Mouse (Mus musculus) cerebellum, postnatal 14 days (tissue): ENCODE data around the gene Creg1.
"Not testable (repeated sequence)": the region's sequence is repeated elsewhere in the genome, so short reads cannot be mapped to it uniquely, and the experiment has no call there.

ENCODE experiments used
- DNase-seq, 2 experiments: peaks; one replicate each; pipeline ENCODE4 v3.0.0; 2021; ENCODE audit warnings: mixed read lengths in 2 of 2

The Creg1 gene

DNA sequence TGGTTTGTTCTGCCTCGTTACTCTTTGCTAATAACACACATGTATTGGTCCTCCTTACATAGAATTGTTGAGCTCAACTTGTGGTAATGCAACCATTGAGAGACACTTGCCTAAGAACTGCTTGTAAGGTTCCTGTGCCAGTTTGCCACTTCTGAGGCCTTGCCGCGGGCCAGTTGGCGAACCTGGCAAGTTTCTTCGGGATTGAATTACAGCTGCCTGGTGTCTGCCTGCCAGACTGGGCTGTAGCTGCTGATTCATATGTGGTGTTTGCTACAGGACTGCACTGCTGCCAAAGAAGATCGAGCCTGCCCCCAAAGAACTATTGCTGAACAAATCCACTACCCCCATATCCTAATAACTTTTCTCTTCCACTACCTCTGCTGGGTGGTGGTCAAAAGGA lies 9.3 kb upstream of the Creg1 start:
- no peak for DNase-seq

DNA sequence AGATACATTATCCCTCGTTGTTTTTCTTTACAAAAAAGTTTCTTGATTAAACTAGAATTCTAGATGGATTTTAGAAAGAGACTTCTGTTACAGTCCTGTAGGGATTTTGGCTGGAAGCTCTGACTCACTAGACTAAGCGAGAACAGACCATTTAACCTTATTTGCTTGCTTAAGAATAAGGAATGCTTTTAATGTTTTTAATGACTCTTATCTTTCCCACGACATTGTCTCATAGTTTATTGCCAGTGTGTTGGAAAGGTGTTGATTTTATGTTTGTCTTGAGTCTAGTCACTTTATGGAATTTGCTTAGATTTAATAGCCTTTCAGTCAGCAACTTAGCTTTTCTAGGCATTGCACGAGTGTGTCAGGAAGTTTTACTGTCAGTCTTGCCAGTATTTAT lies 8.4 kb upstream of the Creg1 start:
- DNase-seq, result no peak

DNA sequence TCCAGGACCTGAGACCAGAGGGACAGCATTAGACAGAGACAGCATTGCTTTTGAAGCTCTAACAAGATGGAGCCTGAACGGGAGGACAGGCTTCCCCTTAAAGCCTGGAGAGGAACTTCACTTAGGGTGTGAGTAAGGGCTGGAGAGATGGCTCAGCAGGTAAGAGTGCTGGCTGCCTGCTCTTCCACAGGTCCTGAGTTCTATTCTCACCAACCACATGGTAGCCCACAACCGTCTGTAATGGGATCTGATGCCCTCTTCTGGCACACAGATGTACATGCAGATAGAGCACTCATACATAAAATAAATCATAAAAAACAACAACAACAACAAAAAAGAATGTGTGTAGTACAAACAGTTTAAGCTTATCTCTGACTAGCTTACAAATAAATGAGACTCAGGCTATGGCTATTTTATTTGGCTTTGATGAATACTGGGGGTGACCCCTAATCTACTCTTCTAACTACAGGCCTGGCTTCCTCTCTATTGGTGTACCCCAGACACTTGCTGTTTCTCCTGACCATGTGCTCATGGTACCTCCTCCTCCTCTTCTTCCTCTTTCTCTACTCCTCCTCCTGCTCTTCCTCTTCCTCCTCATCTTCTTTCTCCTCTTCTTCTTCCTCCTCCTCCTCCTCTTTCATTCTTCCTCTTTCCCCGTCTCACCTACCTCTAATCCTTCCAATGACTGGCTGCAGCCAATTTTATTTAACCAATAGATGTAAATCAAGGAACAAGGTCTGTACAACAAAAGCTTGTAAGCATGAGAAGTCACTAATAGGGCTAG lies 1.8 kb upstream of the Creg1 start:
- no peak for DNase-seq

DNA sequence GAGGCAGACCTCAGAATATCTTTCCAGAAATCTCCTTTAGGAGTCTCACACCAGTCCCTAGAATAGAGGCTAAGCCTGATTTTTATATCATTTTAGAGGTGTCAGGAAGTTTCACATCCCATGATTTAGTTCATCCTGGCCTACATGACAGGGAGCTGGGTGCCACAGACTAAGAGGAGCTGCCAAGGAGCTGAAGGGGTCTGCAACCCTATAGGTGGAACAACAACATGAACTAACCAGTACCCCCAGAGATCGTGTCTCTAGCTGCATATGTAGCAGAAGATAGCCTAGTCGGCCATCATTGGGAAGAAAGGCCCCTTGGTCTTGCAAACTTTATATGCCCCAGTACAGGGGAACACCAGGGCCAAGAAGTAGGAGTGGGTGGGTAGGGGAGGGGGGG lies 1.0 kb upstream of the Creg1 start:
- not testable (repeated sequence) for DNase-seq

DNA sequence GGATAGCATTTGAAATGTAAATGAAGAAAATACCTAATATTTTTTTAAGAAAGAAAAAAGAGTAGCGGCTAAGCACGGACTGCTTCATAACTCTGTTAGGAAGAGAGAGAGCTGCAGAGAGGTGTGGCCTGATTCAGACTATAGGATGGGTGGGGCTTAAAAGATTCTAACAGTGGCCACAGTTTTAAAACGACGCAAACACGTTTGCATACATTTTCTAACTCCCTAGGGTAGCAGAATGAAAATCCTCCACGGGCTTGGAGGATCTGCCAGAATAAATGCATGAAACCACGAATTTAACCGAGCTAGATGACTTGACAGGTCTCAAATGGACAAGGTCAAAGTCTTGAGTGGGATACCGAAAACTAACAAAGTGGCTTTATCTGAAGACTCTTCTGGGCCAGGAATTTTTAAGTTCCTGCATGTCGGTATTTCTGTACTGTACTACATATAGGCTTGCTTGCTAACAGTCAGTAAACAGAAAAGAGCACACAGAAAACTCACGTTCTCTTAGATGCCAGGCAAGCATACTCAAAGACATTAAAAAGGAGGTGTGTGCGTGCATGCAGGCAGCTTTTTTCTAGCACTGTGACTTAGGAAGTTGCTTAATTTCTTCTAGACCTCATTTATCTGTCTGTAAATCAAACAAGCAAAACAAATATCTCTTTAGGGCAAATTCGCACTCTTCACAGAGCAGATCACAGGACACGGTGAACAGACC lies 472 bp upstream of the Creg1 start:
- no peak for DNase-seq

DNA sequence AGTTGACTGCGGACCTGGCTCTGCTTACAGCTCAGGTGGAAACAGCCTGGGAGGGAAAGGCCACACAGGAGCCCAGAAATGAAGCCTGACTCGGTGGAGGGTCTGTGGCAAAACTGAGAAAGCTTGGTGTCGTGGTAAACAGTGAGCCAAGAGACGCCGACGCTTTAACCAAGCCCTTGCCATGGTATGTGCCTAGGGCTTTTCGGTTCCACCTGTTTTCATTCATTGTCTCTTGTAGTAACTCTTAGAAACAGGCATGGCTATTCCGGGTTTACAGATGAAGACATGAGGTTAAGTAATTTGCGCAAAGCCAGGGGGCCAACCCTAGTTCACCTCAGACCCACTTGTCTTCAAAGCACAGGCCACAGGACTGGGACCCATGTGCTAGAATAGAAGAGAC lies 1.0 kb downstream of the Creg1 start:
- no peak for DNase-seq

GRCm38 (mm10) chr1:165765041-165765440 lies 1.5 kb downstream of the Creg1 start:
- DNase-seq, result no peak

DNA sequence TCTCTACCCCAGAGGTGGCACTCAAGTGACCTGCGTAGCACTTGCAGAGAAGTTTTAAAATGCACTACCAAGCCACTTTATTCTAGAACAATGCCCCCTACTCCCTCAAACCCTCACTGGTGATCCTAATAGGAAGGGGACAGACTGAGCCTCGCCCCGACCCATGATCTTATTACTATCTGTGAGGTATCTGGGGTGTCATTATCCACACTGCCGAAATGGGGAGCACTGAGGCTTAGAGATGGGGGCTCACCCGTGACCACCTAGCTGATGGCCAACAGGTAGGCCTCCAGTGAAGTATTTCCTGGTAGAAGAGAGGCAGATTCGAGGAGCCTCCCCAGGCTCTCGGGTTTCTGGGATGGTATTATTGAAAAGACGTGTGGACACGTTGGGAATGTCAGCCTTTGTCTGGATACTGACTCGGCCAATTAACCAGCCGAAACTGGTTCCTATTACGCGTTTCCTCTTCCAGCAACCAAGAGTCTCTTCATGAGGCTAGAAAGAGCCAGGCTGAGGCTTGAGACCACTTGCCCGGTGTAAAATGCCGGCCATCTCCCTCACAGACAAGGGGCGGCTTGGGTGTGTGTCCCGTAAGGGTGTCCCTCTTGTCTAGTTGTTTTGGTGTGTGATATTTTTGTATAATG lies 2.2 kb downstream of the Creg1 start:
- DNase-seq, result no peak

DNA sequence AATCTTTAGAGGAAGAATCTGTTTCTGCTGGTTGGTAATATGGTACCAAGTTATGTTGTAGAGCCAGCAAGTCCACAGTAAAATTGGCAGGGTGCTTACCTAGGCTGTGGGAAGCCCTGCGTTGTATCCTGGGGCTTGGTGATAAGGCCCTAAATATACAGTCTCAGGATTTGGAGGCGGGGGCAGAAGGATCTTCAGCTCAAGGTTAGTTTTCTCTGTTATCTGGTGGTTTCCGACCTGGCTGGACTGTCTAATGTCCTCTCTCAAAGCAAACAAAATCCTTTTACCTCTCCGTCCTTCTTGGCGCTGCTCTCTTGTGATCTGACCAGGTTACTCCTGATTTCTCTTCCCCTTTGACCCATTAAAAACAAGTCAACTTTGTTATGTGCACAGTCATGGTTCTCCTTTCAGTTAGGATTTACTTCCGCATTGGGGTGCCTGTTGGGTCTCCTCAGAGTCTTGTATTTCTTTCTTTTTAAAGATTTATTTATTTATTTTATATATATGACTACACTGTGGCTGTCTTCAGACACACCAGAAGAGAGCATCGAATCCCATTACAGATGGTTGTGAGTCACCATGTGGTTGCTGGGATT lies 2.8 kb downstream of the Creg1 start:
- no peak for DNase-seq

GRCm38 (mm10) chr1:165768894-165769512 lies 5.5 kb downstream of the Creg1 start:
- no peak for DNase-seq

GRCm38 (mm10) chr1:165770181-165770759 lies 6.7 kb downstream of the Creg1 start:
- no peak for DNase-seq

GRCm38 (mm10) chr1:165771491-165771897 lies 7.9 kb downstream of the Creg1 start:
- peak; percentile 80 to 84 for DNase-seq

- DNase-seq, result no peak
These were observed 8.5 kb downstream of the Creg1 start for GRCm38 (mm10) chr1:165771998-165772397.

DNA sequence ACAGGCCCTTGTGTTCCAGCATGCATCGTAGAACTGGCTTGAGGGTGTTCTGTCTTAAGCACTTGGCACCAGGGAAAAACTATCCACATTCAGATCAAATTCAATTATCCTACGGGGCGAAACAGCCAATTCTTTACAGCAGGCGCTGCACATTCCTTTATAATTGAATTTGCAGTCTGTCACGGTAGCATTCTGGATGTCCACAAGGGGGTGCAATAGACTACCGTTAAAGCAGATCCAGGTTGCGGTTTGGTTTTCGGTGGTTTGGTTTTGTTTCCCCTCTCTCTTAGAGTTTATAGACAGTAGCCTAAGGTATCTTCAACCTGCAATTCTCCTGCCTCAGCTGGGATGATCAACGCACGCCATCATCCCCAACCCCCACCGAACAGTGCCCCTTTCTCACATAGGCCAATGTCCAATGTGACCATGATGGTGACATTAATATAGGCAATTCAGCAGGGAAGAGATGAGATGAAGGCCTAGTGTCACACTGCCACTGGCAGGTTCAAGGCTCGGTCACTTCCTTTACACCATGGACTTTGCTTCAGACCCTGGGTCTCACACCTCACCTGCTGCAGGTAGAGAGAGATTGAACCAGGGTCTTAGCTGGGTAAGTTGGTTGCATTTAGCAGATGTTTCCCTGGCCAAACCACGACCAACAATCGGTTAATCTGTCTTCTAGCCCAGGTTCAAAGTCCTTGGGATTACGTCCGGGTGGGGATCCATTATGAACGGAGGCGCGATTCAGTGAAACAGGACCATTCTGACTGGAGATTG lies 12.2 kb downstream of the Creg1 start:
- DNase-seq, result peak; percentile 71 to 76

DNA sequence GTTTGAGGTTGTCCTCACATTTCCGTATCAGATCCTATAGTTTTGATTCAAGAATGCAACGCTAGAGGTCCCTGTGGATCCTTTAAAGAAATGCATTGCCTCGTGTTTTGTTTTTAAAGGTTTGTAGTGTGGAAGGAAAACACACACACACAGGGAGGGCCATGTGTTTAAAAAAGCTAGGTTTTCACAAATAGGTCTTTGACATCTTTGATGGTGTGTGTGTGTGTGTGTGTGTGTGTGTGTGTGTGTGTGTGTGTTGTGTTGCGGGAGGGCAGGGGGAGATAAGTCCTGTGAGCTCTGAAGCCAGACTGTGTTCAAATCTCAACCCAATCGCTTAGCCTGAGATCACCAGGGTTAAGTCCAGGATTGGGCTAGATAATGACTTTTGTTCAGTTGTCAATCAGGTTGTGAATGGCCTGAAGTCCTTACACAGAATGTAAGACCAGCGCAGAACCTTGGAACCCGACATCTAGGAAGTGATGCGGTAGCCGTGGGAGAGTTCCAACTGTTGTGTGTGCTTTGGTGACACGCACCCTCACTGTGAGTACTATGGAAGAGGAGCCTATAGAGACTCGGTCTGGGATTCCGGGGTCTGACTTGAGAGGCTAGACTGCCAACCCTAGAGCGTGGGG lies 16.5 kb downstream of the Creg1 start:
- peak in 1 of 2 experiments; percentile 48 for DNase-seq

- peak; percentile 40 to 57 for DNase-seq
These were observed 17.1 kb downstream of the Creg1 start for GRCm38 (mm10) chr1:165780586-165781111.

- DNase-seq, result no peak
These were observed 17.9 kb downstream of the Creg1 start for GRCm38 (mm10) chr1:165781426-165781825.

DNA sequence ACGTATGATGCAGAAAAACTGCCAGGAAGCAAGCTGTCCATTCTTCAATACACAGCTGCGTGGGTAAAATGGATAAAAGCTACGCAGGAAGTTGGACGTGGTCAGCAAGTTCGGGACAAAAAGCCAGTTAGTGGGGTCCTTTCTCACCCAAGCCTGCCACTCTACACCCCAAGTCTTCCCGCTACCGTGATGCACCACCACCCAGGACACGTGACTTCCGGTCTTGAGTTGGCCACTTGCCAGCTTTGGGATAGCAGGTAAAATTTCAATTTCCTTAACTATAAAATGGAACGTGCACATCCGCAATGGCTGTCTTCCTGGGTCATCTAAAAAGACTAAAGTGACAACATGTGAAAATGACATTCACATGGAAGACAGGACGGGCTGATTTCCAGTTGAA lies 18.4 kb downstream of the Creg1 start:
- DNase-seq, result no peak

DNA sequence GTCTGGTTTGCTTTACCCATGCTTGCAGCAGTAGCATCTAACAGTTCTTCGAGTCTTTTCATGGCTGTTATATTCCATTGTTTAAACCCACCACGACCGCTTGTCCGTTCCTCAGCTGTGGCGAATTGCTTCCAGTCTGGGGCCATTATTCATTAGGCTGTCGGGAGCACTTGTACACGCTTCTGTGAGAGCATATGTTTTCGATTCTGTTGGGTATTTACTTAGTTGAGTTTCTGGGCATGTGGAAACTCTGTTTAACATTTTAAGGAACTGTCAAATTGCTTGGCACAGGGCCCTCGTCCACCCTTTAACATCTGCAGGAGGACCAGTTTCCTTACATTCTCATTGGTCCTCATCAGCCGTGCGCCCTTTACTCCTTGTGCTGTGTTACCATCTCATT lies 22.8 kb downstream of the Creg1 start:
- no peak for DNase-seq

GRCm38 (mm10) chr1:165788511-165788910 lies 25.0 kb downstream of the Creg1 start, which contains the start of gene Cd247:
Gene Cd247 (plus strand): TSS chr1:165788681.
- DNase-seq, result no peak
